17 mouse cellular contexts compared by ENCODE assay signal in genomic region chr14:54377166-54377565, GRCm38 (mm10).
"Had no signal": no experiment of that assay in that cellular context is flagged by ENCODE, and none has a peak within 500 bp of the region (broad histone marks: within the 10 kb centered on the region; RNA-seq: fewer than 3 reads in every experiment).

No protein-coding gene starts in this region.

- H3K36me3 ChIP-seq: midbrain, embryonic 10.5 days; midbrain, embryonic 13.5 days; midbrain, embryonic 15.5 days; neural tube, embryonic 13.5 days had no signal

- H3K4me2 ChIP-seq: lung, embryonic 14.5 days; midbrain, embryonic 13.5 days; midbrain, embryonic 15.5 days; neural tube, embryonic 13.5 days; neural tube, embryonic 15.5 days had no signal

- H3K9me3 ChIP-seq: midbrain, embryonic 10.5 days; midbrain, embryonic 13.5 days; midbrain, embryonic 15.5 days; neural tube, embryonic 13.5 days; neural tube, embryonic 15.5 days had no signal

- H3K9ac ChIP-seq: lung, embryonic 14.5 days; midbrain, embryonic 13.5 days; midbrain, embryonic 15.5 days; neural tube, embryonic 13.5 days; neural tube, embryonic 15.5 days had no signal

- H3K4me3 ChIP-seq: midbrain, embryonic 10.5 days; midbrain, embryonic 13.5 days; midbrain, embryonic 15.5 days; myocyte; neural tube, embryonic 13.5 days; neural tube, embryonic 15.5 days had no signal

- H3K27me3 ChIP-seq: midbrain, embryonic 13.5 days; midbrain, embryonic 15.5 days; neural tube, embryonic 13.5 days; neural tube, embryonic 15.5 days had no signal

- ATAC-seq: midbrain, embryonic 13.5 days; midbrain, embryonic 15.5 days had no signal

- H3K4me1 ChIP-seq: midbrain, embryonic 13.5 days; midbrain, embryonic 15.5 days; neural tube, embryonic 13.5 days; neural tube, embryonic 15.5 days had no signal

- DNase-seq: lung, adult 18-20 months; lung, embryonic 14.5 days; lung, postnatal 4 days; retina, postnatal 1 day; right cerebral cortex, adult 18-20 months; right cerebral cortex, postnatal 25 days; right cerebral cortex, postnatal 4 days; spleen, adult 18-20 months; thymus, adult 18-20 months; thymus, postnatal 14 days; thymus, postnatal 36 days had no signal

- H3K27ac ChIP-seq: midbrain, embryonic 10.5 days; midbrain, embryonic 13.5 days; midbrain, embryonic 15.5 days; neural tube, embryonic 13.5 days; neural tube, embryonic 15.5 days had no signal
